Mouse (Mus musculus): ENCODE measurements around the gene Coq5. TPM values are rescaled to one million over a fixed set of nuclear protein-coding genes. Genes with fewer than 3 reads are reported as not detected.

Gene Coq5
- total RNA-seq, 2 experiments from 2014 or later: 64.5 to 81.1 TPM

- DNase-seq: no peak
Measured at GRCm38 (mm10) chr5:115312354-115312753, 32.9 kb downstream of the Coq5 start.

- no peak for DNase-seq
Measured at GRCm38 (mm10) chr5:115312816-115313667, 33.6 kb downstream of the Coq5 start.

GRCm38 (mm10) chr5:115313668-115313943 lies 34.1 kb downstream of the Coq5 start:
- DNase-seq: no peak

GRCm38 (mm10) chr5:115316968-115317644 lies 37.6 kb downstream of the Coq5 start:
- DNase-seq: no peak

- DNase-seq: no peak
Measured at GRCm38 (mm10) chr5:115317645-115318328, 38.3 kb downstream of the Coq5 start.

GRCm38 (mm10) chr5:115319004-115319940 lies 39.8 kb downstream of the Coq5 start:
- DNase-seq: peak; percentile 62

GRCm38 (mm10) chr5:115326256-115326831 lies 46.9 kb downstream of the Coq5 start:
- DNase-seq: no peak

GRCm38 (mm10) chr5:115326875-115327609 lies 47.6 kb downstream of the Coq5 start, which contains the start of gene Srsf9:
Gene Srsf9 (plus strand): TSS chr5:115327177.
- DNase-seq: peak; percentile 97

- DNase-seq: peak; percentile 40
Measured at GRCm38 (mm10) chr5:115327610-115328548, 48.4 kb downstream of the Coq5 start.

- DNase-seq: no peak
Measured at GRCm38 (mm10) chr5:115330955-115331354, 51.5 kb downstream of the Coq5 start.

- no peak for DNase-seq
Measured at GRCm38 (mm10) chr5:115333626-115334025, 54.2 kb downstream of the Coq5 start.

- DNase-seq: no peak
Measured at GRCm38 (mm10) chr5:115340007-115340406, 60.5 kb downstream of the Coq5 start.

- peak; percentile 92 for DNase-seq
Measured at GRCm38 (mm10) chr5:115340577-115341313, 61.3 kb downstream of the Coq5 start, which contains the start of the genes Gatc and Triap1. Gene Gatc (minus strand): TSS chr5:115341178. Gene Triap1 (plus strand): TSS chr5:115341225.

GRCm38 (mm10) chr5:115341314-115342165 lies 62.1 kb downstream of the Coq5 start:
- DNase-seq: no peak
